Mouse (Mus musculus) cortical plate, adult 2 months (tissue): ENCODE results near the gene Nhlrc2.

Source experiments
- CTCF ChIP-seq: fragments of 200-500 bp; IDR thresholded peaks from 2 replicates; pipeline ENCODE4 v1.5.1; 2011; ENCODE audit warnings: mild to moderate bottlenecking, control low read depth, low read length; ENCODE audit not compliant: insufficient read depth; ENCODE audit errors: extremely low read depth
- POLR2A ChIP-seq: fragments of 200-500 bp; IDR thresholded peaks from 2 replicates; pipeline ENCODE4 v1.6.1; 2011; ENCODE audit warnings: mild to moderate bottlenecking, low read length, control low read depth; ENCODE audit not compliant: insufficient read depth; ENCODE audit errors: extremely low read depth

- TF ChIP-seq CTCF (no peak), POLR2A (no peak)
Observed at GRCm38 (mm10) chr19:56546031-56546430, 2.0 kb upstream of the Nhlrc2 start.
